Mouse (Mus musculus): ENCODE measurements around the gene Ccng2. TPM values are rescaled to one million over a fixed set of nuclear protein-coding genes. Genes with fewer than 3 reads are reported as not detected.

Ccng2 gene
- total RNA-seq, 1 experiment from 2014 or later: 42.1 TPM

DNA sequence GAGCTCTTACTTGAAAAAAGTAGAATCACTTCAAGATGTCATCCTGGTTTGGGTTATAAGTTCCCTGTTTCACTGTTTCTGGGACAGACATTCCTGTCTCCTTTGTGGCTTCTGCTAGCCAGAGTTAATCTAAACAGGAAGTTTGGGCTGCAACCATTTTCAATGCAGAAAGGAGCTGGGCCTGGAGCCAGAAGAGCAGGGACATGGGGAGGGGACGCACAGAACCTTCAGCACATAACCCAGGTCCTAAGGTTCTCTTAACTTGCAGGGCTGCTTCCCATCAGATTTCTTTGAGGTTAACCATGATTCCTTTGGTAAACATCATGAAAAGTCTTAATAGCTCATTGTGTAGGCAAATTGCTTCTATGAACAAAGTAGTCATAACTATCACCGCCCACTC is 4.3 kb upstream of the Ccng2 start:
- no peak for DNase-seq

DNA sequence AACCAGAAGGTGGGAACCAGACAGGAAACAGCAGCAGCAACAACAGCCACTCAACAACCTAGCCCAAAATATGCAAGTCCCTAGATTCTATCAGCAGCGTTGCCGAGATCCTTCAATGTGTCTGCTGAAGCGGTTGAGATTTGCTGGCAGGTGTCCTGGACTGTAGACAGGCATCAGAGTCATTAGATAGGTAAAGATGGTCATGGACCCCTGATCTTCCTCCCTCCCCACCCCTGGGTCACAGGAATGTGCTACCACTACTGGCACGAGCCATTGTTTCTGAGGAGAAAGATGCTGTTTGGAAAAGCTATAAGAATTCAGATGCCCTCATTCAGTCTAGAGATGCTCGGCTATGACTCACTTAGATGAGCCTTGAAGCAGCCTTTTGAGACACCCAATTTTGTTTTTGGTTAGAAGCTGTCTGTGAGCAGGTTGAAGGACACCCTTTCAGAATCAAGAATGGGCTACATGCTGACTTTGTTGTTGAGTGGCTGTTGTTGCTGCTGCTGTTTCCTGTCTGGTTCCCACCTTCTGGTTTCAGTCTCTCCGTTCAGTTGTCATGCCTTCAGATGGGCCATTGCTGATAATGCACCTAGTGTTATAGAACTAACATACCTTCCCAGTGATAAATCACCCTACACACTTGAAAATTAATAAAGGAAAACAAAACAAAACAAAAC is 3.5 kb upstream of the Ccng2 start:
- no peak for DNase-seq

DNA sequence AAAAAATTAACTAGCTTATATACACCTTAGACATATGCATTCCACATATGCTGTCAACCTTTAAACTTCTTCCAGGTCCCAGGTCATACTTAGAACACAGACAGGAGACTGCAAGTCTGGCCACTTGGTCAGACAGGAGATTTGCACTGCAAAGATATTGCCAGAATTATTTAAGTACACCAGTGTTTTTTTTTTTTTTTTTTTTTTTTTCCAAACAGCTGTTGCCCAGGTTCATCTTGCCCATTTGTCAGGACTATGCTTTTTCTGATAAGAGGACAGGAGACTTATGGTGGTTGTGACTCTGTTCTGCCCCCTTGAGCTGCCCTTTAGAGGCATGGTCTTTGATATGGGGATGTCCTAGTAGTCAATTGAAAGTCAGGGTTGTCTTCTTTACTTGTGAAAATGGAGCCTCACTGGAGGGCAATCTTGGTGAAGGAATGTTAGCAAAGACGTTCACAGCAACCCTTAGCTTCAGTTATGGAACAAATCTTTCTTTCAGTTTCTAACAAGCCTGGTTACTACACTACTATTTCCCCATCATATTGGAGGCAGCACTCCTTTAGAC is 2.8 kb upstream of the Ccng2 start:
- no peak for DNase-seq

- no peak for DNase-seq
Observed at GRCm38 (mm10) chr5:93265164-93265800, 1.8 kb upstream of the Ccng2 start.

GRCm38 (mm10) chr5:93265801-93266580 is 1.1 kb upstream of the Ccng2 start:
- DNase-seq: no peak

- peak; percentile 89 for DNase-seq
Observed at GRCm38 (mm10) chr5:93267851-93268606, 972 bp downstream of the Ccng2 start.

DNA sequence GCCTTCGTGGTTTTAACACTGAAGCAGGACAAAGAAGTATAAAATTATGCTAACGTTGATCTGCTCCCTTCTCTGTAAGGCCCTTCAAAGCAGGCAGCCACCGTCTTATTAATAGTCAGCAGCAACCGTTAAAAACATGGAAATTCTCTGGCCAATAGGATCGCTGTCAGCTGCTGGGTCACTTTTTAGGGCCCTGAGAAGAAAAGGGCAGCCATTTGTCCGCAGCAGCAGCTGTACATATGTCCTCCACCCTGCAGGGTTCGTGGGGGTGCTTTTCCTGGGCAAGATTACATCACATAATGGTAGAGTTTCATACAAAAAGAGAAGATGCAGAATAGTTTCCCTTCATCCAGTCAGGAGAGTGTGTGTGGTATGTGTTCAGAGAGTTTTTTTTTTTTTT is 3.0 kb downstream of the Ccng2 start:
- DNase-seq: no peak

DNA sequence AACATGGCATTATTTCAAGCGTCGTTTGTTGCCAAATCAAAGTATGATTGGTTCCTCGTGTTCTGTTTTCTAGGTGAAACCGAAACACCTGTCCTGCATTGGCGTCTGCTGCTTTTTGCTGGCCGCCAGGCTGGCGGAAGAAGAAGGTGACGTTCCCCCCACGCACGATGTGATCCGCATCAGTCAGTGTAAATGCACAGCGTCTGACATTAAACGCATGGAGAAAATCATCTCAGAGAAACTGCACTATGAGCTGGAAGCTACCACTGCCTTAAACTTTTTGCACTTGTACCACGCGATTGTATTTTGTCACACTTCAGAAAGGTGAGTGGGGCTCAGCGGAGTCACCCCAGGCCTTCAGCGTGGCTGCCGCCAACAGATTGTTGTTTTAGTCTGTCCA is 3.7 kb downstream of the Ccng2 start:
- DNase-seq: no peak

DNA sequence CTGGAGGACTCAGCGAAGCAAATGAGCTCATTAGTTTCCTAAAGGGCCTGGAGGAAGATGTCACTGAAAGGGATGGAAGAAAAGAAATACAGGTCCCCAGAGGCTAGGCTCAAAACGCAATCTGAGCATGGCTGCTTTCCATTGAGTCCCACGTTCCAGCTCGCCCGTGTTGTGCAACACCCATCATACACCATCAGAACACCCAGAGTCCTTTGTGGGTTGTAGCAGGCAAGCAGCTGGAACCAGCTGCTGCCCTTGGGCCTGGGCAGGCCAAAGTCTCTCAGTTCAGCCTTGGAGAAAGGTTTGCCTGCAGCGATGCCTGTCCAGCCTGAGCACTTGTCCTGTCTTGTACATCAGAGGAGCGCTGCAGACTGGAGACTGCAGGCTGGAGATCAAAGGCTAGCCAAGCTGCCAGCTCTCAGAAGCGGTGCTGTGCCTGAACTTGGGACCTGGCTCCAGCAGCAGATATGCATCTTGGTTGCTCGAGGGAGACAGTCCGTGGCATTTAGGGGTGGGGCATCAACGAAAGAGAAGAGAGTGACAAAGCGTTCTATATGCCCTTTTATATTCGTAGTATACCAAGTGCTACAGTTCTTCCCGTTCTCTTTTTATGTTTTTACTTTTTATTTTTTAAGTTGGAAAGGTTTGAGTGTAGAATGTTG is 15.5 kb downstream of the Ccng2 start:
- DNase-seq: peak; percentile 54

GRCm38 (mm10) chr5:93283109-93283508 is 16.1 kb downstream of the Ccng2 start:
- no peak for DNase-seq

DNA sequence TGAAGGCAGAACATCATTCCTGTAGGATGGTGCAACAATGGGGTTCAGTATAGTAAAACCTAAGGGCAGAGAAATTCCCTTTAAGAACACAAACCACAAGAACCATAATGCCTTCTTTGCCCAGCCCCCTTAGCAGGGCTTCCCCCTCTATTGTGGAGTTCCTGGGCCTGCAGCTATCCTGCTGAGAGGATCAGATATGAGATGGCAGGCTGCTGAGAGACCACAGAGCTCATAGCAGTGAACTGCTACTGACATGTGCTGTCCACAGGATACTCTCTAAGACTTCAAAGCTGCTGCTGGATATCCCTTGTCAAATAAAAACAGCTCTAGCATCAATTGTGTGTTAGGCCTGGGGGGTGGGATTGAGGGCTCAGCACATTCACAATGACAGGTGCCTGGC is 21.5 kb downstream of the Ccng2 start:
- DNase-seq: no peak

- no peak for DNase-seq
Observed at GRCm38 (mm10) chr5:93290282-93290681, 23.2 kb downstream of the Ccng2 start.

DNA sequence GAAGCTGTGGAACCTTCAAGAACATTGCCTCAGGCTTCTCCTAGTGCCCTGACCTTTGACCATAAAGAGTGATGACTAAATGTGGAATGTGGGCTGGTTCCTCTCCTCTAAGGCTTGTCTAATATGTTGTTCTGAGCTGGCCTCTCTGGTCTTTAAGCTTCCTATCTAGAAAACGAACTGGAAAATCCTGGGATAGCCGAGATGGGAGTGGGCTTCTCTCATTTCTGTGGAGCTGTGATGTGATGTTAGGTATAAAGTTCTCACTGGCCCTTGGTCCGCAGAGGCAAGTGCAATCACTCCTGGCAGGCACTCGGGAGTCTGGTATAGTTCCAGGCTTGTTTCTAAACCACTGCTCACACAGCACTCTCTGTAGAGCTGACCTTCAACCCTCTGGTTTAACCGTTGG is 29.3 kb downstream of the Ccng2 start:
- DNase-seq: peak; percentile 56

DNA sequence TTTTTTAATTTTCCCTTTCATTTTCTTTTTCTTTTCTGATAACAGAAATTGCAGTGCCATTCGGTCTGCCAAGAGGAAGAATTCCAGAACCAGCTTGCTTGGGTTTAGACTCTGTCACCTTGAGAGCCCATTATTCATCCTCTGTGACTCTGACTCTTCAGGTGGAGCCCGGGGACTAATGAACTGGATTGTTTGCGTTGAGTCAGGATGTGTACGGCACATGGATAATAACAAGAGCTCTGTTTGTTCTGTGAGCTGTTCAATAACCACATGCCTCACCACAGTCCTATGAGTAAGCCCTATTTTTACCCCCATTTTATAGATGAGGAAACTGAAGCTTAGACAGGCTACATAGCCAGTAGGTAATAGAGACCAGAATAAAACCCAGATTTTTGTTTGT is 29.7 kb downstream of the Ccng2 start:
- DNase-seq: no peak

GRCm38 (mm10) chr5:93297311-93297710 is 30.3 kb downstream of the Ccng2 start:
- DNase-seq: peak; percentile 51

- DNase-seq: peak; percentile 29
Observed at GRCm38 (mm10) chr5:93305126-93305830, 38.2 kb downstream of the Ccng2 start.

GRCm38 (mm10) chr5:93308909-93309308 is 41.9 kb downstream of the Ccng2 start:
- no peak for DNase-seq

DNA sequence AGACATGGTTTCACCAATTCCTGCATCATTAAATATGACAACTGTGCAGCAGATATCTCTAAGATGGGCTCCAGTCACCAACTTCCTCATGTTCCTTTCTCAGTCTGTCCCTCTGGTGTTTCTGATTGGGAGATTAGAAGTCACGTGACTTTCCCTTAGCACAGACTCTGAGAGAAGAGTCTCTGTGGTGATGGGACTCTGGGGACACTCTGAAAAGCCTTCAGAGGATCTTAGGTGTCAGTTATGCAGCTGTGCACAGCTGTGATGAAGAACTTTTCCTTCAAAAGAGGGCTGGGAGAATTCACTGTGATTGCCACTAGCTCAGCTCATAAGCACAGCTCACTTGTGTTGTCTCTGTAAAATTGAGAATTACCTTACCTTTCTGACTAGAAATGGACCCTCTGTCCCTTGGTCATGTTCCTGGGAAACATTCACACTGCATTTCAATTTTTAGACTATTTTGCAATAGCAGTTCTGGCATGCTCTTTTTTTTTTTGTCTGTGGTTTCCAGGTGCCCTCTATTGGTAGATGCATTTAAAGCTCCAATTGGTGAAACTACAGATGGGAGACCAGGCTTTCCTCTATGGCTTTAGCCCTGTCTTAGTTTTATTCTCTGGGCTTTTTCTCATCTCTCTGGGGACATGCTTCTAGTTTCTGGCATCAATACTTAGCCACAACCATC is 56.4 kb downstream of the Ccng2 start:
- no peak for DNase-seq

Measured in adrenal gland, postnatal 14 days (tissue).